Mouse (Mus musculus) stomach, postnatal 0 days (tissue): ENCODE results near the gene Olfr301.

ENCODE experiments used
- CTCF ChIP-seq: IDR thresholded peaks from 2 replicates; pipeline ENCODE4 v1.5.1; 2016; ENCODE audit warnings: antibody characterized with exemption, low read depth, mild to moderate bottlenecking, moderate library complexity
- EP300 ChIP-seq: optimal IDR thresholded peaks from 2 replicates; pipeline ENCODE3; 2016; ENCODE audit warnings: antibody characterized with exemption

DNA sequence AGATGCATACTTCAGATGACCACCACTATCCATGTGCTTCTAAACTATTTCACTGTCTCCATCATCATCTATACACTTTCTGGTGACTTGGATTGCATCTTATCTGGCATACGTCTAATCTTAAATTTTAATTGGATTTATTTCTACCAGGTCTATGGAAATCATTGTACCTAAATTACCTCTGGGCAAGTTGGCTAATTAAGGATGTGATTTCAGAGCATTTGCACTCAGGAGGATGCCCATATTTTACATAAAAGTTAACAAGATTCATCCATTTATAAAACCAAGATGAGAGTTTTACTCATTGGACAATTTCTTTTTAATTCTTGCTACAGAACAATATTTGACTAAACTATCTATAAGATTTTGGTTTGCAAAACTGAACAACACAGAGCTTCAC, 56.0 kb downstream of the Olfr301 start, which contains the start of gene Olfr299:
- TF ChIP-seq EP300 (no peak), CTCF (no peak)
